Mouse (Mus musculus): Measurements from ENCODE around the gene A230072I06Rik. TPM values are rescaled to one million over a fixed set of nuclear protein-coding genes. Genes with fewer than 3 reads are reported as not detected.

Gene A230072I06Rik
- polyA plus RNA-seq, 1 experiment from 2014 or later: 0.08 TPM

DNA sequence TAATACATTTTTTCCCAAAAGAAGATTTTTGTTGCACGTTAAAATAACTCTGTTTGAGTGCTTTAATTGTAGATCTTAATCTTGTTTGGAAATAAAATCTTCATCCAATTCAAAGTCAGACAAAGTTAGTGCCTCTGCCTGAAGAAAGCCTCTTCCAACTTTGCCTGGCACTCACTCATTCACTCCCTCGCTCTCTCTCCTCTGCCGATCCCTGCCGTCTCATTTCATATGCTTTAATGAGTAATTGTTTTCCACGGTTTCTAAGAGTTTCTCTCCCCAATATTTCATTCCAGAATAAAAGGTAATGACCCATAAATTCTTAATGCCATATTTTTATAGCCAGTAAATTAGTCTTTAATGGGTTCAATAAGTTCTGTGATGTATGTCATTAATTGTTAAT is 10.8 kb upstream of the A230072I06Rik start:
- H3K27me3 ChIP-seq (replicated peaks; ENCODE audit: control insufficient read depth, insufficient read depth, low read length): peaks cover 10% of the 10 kb centered on the region
- H3K27ac ChIP-seq (ENCODE audit: low read depth, low read length): no peak overlapping the region
- no peak overlapping the region for H3K4me3 ChIP-seq (ENCODE audit: low read length)
- peak; percentile 14; the same call in 1 of the 2 replicates for ATAC-seq
- no peak overlapping the region for H3K4me2 ChIP-seq (ENCODE audit: low read length)
- no peaks in the 10 kb centered on the region for H3K9me3 ChIP-seq (ENCODE audit: control insufficient read depth, low read length)
- 24% methylated on average over 5 of the region's 5 CpGs for WGBS
- no peaks in the 10 kb centered on the region for H3K36me3 ChIP-seq (ENCODE audit: control insufficient read depth, insufficient read depth, low read length)
- H3K4me1 ChIP-seq (ENCODE audit: control insufficient read depth, insufficient read depth, low read depth, low read length): peaks cover 3% of the 10 kb centered on the region; the same call in 1 of the 2 replicates
- H3K9ac ChIP-seq (ENCODE audit: low read depth, low read length): no peak overlapping the region

DNA sequence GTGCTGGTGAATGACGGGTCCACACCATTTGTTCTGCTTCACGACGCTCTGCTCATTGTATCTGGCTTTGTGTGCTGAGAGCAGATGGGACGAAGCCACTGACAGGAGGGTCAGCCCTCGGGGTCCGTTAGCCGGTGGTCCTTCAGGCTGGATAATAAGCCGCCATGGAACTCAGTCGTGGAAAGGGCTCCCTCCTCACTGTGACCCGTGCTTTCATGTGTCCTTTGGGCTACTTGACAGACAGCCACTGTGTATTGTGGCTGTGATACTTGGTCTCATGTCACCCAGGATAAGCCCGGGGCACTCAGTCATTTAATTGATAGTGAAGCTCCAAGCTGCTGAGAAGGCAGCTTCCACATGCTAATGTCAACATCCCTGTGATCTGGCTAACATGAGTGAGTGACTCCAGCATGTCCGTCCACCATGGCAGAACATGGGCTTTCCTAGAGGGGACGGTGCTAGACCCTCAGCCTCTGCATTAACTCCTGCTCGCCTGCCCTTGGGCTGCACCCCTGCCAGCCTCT is 10.3 kb upstream of the A230072I06Rik start:
- peaks cover 10% of the 10 kb centered on the region for H3K27me3 ChIP-seq (replicated peaks; ENCODE audit: control insufficient read depth, insufficient read depth, low read length)
- 20% methylated on average over 14 of the region's 14 CpGs for WGBS
- no peak overlapping the region for H3K4me2 ChIP-seq (ENCODE audit: low read length)
- H3K4me3 ChIP-seq (ENCODE audit: low read length): no peak overlapping the region
- peak; percentile 76 for ATAC-seq
- H3K4me1 ChIP-seq (ENCODE audit: control insufficient read depth, insufficient read depth, low read depth, low read length): peaks cover 3% of the 10 kb centered on the region; the same call in 1 of the 2 replicates
- no peak overlapping the region for H3K27ac ChIP-seq (ENCODE audit: low read depth, low read length)
- no peaks in the 10 kb centered on the region for H3K9me3 ChIP-seq (ENCODE audit: control insufficient read depth, low read length)
- no peak overlapping the region for H3K9ac ChIP-seq (ENCODE audit: low read depth, low read length)
- no peaks in the 10 kb centered on the region for H3K36me3 ChIP-seq (ENCODE audit: control insufficient read depth, insufficient read depth, low read length)

DNA sequence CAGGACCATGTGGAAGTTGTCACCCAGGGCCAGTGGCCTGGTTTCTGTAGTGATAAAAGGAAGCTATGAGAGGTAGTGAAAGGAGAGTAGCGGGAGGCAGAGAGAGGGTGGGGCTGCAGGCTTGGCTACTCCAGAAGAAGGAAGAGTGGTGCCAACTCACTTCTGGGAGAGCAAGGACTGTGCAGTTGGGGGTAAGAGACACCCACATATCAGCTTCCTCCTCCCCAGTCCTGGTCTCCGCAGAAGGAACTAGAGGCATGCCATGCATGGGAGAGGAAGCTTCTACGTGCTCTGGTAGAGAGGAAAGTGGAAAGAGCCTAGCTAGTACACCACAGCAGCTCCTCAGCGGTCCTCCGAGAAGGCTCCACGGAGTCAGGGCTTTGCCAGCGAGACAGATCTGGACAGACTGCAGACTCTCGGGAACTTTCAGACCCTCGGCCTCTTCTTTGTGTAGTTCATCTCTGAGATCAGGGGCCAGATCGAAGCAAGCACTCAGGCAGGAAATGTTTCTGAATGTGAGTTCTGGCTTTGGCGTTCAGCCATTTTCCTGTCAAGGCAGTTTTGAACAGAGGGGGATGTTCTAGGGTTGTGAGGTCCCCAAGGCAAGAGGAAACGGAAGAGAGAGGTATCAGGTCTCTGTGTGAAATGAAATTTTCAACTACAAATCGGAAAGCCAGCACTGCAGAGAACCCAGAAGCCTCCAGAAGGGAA is 1.0 kb downstream of the A230072I06Rik start:
- no peaks in the 10 kb centered on the region for H3K27me3 ChIP-seq (replicated peaks; ENCODE audit: control insufficient read depth, insufficient read depth, low read length)

DNA sequence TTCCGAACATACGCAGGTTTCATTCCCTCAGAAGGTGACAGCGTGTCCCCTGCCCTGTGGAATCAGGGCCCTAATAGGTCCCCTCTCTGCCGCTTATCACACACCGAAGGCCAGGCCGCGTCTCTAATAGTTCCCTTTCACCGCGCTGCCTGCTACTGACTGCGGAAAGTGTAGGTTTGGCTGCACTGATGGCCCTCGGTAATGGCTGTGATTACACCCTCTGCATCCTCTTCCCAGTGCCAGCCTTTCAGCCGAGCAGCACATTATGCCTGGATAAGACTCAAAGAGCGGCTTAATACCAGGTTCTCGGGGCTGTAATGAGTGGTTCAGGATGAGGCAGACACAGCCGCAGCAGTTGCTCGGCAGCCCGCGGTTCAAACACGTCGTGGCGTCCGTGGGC is 3.5 kb downstream of the A230072I06Rik start:
- H3K36me3 ChIP-seq (ENCODE audit: control insufficient read depth, insufficient read depth, low read length): no peaks in the 10 kb centered on the region
- H3K9me3 ChIP-seq (ENCODE audit: control insufficient read depth, low read length): no peaks in the 10 kb centered on the region
- H3K9ac ChIP-seq (ENCODE audit: low read depth, low read length): no peak overlapping the region
- no peak for ATAC-seq
- H3K4me2 ChIP-seq (ENCODE audit: low read length): no peak overlapping the region
- H3K27me3 ChIP-seq (replicated peaks; ENCODE audit: control insufficient read depth, insufficient read depth, low read length): no peaks in the 10 kb centered on the region; the same call in 1 of the 2 replicates
- no peak overlapping the region for H3K27ac ChIP-seq (ENCODE audit: low read depth, low read length)
- 76% methylated on average over 22 of the region's 22 CpGs for whole genome bisulfite sequencing
- H3K4me3 ChIP-seq (ENCODE audit: low read length): no peak overlapping the region
- peaks cover 8% of the 10 kb centered on the region for H3K4me1 ChIP-seq (ENCODE audit: control insufficient read depth, insufficient read depth, low read depth, low read length)

More for the DNA sequence above, 1.0 kb downstream of the A230072I06Rik start:
- no peak overlapping the region for H3K4me3 ChIP-seq (ENCODE audit: low read length)
- ATAC-seq: no peak
- no peak overlapping the region for H3K27ac ChIP-seq (ENCODE audit: low read depth, low read length)
- peaks cover 8% of the 10 kb centered on the region for H3K4me1 ChIP-seq (ENCODE audit: control insufficient read depth, insufficient read depth, low read depth, low read length)
- H3K9ac ChIP-seq (ENCODE audit: low read depth, low read length): no peak overlapping the region
- no peaks in the 10 kb centered on the region for H3K36me3 ChIP-seq (ENCODE audit: control insufficient read depth, insufficient read depth, low read length)
- no peak overlapping the region for H3K4me2 ChIP-seq (ENCODE audit: low read length)
- WGBS: 73% methylated on average over 13 of the region's 13 CpGs
- no peaks in the 10 kb centered on the region for H3K9me3 ChIP-seq (ENCODE audit: control insufficient read depth, low read length)

DNA sequence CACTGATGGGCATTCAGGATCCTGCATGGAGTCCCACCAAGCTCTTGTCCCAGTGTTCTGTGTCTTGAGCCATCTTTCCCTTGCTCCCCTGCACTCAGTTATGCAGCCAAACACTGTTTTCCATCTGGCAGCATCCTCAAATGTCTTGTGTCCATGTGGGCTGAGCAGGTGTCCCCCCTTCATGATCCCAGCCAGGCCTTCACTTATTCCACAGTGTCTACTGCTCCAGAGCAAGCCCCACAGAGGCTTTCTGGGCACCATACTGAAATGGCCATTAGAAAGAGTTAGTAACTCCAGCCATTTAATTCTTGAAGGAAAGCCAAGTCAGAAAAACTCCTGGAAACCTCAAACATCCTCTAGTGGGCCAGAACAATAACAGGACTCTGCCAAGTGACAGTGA is 11.9 kb downstream of the A230072I06Rik start:
- H3K4me1 ChIP-seq (ENCODE audit: control insufficient read depth, insufficient read depth, low read depth, low read length): peaks cover 3% of the 10 kb centered on the region; the same call in 1 of the 2 replicates

DNA sequence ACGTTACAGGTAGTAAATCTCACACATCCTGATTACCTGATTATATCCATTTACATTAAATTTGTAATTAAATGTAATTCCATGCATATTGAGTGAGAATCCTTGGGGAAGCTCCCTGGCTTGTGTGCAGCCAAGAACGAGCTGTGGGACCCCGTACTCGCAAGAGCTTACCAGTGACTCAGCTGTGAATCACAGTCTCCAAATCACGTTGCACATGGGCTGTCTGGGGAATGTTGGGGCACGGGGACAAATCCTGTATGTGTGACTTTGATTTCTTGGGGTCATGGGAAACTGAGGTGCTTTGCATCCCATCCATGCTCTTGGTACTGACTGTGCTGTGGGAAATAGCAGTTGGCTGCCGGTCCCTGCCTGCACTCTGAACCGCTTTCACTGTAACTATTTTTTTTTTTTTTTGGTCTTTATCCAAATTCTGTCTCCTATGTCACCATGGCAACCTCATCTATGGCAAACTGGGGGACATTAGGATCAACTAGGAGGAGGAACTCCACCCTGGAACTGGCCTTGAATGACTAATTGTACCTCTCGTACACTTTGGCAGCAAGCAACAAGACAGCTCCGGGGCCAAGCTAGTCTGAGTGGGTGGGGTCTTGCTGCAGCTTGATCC is 19.8 kb downstream of the A230072I06Rik start:
- WGBS: 34% methylated on average over 10 of the region's 10 CpGs
- Histone ChIP-seq H3K9ac (ENCODE audit: low read depth, low read length) (no peak overlapping the region), H3K36me3 (ENCODE audit: control insufficient read depth, insufficient read depth, low read length) (no peaks in the 10 kb centered on the region), H3K27me3 (replicated peaks; ENCODE audit: control insufficient read depth, insufficient read depth, low read length) (peaks cover 10% of the 10 kb centered on the region), H3K27ac (ENCODE audit: low read depth, low read length) (no peak overlapping the region), H3K4me3 (ENCODE audit: low read length) (no peak overlapping the region), H3K4me2 (ENCODE audit: low read length) (no peak overlapping the region), H3K9me3 (ENCODE audit: control insufficient read depth, low read length) (no peaks in the 10 kb centered on the region), H3K4me1 (ENCODE audit: control insufficient read depth, insufficient read depth, low read depth, low read length) (peaks cover 9% of the 10 kb centered on the region)
- peak; percentile 74 for ATAC-seq

More for the DNA sequence above, 11.9 kb downstream of the A230072I06Rik start:
- Histone ChIP-seq H3K4me2 (ENCODE audit: low read length) (no peak overlapping the region), H3K4me3 (ENCODE audit: low read length) (no peak overlapping the region), H3K9me3 (ENCODE audit: control insufficient read depth, low read length) (no peaks in the 10 kb centered on the region), H3K36me3 (ENCODE audit: control insufficient read depth, insufficient read depth, low read length) (no peaks in the 10 kb centered on the region), H3K27me3 (replicated peaks; ENCODE audit: control insufficient read depth, insufficient read depth, low read length) (peaks cover 4% of the 10 kb centered on the region; the same call in 1 of the 2 replicates), H3K27ac (ENCODE audit: low read depth, low read length) (no peak overlapping the region), H3K9ac (ENCODE audit: low read depth, low read length) (no peak overlapping the region)
- ATAC-seq: peak; percentile 54; the same call in 1 of the 2 replicates

DNA sequence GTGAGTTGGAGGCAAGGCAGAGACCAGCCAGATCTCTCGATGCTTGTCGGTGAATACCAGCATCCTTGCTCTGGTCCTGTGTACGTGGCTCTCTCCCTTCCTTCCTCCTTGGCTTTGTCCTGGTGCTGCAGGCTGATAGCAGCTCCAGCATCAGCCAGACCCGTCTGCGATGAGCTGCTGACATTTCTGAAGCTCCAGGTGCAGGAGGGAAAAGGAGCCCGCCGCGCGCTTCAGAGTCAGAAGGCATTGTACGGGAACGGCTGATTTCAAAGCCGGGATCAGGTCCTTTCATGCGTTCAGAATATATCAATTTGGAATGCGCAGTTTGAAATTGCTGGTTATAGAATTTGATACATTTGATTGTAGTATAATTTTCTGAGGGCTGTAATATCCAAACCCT is 23.4 kb downstream of the A230072I06Rik start:
- 51% methylated on average over 14 of the region's 14 CpGs for WGBS
- Histone ChIP-seq H3K27me3 (replicated peaks; ENCODE audit: control insufficient read depth, insufficient read depth, low read length) (peaks cover 11% of the 10 kb centered on the region; the same call in 1 of the 2 replicates), H3K9me3 (ENCODE audit: control insufficient read depth, low read length) (no peaks in the 10 kb centered on the region), H3K27ac (ENCODE audit: low read depth, low read length) (no peak overlapping the region), H3K4me1 (ENCODE audit: control insufficient read depth, insufficient read depth, low read depth, low read length) (peaks cover 6% of the 10 kb centered on the region), H3K9ac (ENCODE audit: low read depth, low read length) (no peak overlapping the region), H3K4me2 (ENCODE audit: low read length) (no peak overlapping the region), H3K36me3 (ENCODE audit: control insufficient read depth, insufficient read depth, low read length) (no peaks in the 10 kb centered on the region), H3K4me3 (ENCODE audit: low read length) (no peak overlapping the region)
- ATAC-seq: no peak

DNA sequence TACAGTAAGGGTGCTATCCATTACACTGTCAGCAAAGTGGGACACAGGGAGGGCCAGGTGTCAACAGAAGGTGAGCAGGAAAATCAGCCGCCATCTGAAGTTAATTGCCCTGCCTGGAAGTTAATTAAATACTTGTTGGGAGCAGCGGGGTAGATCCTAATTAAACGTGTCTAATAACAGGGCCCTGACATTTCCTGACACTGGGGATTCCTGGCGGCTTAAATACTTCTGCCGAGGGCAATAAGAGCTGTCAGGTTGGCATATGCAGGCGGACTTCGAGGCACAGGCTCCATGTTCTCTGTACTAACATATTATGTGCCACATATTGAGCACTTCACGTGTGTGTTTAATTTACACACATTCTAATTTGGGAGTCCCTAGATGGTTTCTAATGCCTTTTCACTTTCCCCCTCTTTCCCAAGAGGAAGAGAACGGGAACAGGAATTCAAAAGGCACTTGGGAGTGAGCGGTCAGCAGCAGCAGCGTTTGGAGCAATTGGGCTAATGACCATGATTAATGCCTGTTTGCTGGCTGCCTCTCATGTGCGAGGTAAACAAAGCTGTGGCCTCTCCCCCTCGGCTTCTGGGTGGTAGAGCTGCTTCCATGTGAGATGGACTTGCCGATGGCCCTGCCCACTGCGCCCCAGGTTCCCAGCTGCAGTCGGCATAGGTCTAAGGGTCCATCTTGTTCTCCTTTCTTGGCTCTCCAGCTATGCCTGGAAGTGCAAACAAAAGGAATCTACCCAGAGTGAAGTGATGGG is 34.5 kb downstream of the A230072I06Rik start:
- ATAC-seq: peak; percentile 50; the same call in 1 of the 2 replicates
- Histone ChIP-seq H3K27ac (ENCODE audit: low read depth, low read length) (no peak overlapping the region), H3K4me1 (ENCODE audit: control insufficient read depth, insufficient read depth, low read depth, low read length) (peaks cover 15% of the 10 kb centered on the region), H3K4me2 (ENCODE audit: low read length) (no peak overlapping the region), H3K4me3 (ENCODE audit: low read length) (no peak overlapping the region), H3K36me3 (ENCODE audit: control insufficient read depth, insufficient read depth, low read length) (no peaks in the 10 kb centered on the region), H3K9ac (ENCODE audit: low read depth, low read length) (no peak overlapping the region), H3K9me3 (ENCODE audit: control insufficient read depth, low read length) (peaks cover 4% of the 10 kb centered on the region; the same call in 1 of the 2 replicates), H3K27me3 (replicated peaks; ENCODE audit: control insufficient read depth, insufficient read depth, low read length) (peaks cover 21% of the 10 kb centered on the region)
- 29% methylated on average over 16 of the region's 16 CpGs for WGBS

DNA sequence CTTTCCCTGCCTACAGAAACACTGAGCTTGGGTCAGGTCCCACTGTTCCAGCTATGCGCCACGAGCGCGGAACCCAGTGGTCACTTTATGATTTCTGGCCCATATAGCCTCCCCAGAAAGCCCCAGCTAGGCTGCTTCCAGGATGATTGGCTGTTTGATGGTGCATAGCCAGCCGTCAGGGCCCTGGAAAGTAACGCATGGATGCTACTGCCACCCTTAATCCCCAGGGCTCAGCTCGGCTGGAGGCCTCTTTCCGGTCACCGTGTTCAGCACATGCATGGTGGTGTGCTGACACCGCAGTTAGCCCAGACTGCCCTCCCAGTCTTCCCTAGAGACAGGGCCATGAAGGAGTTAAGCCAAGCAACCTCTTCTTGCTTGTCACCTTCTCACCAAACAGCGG is 35.6 kb downstream of the A230072I06Rik start:
- no peak overlapping the region for H3K4me3 ChIP-seq (ENCODE audit: low read length)
- no peaks in the 10 kb centered on the region for H3K9me3 ChIP-seq (ENCODE audit: control insufficient read depth, low read length)
- H3K4me1 ChIP-seq (ENCODE audit: control insufficient read depth, insufficient read depth, low read depth, low read length): peaks cover 15% of the 10 kb centered on the region
- no peak overlapping the region for H3K27ac ChIP-seq (ENCODE audit: low read depth, low read length)
- H3K27me3 ChIP-seq (replicated peaks; ENCODE audit: control insufficient read depth, insufficient read depth, low read length): peaks cover 21% of the 10 kb centered on the region
- no peak overlapping the region for H3K4me2 ChIP-seq (ENCODE audit: low read length)
- 54% methylated on average over 11 of the region's 11 CpGs for WGBS
- no peak overlapping the region for H3K9ac ChIP-seq (ENCODE audit: low read depth, low read length)
- no peak for ATAC-seq
- H3K36me3 ChIP-seq (ENCODE audit: control insufficient read depth, insufficient read depth, low read length): no peaks in the 10 kb centered on the region

Measured in hindbrain, embryonic 16.5 days (tissue).